Mouse (Mus musculus): ENCODE measurements at regions not wholly inside any gene's neighbourhood (a gene's known extent, or its start where the extent isn't known, plus 50 kb on each side); places are given as distances from the start of the nearest gene placed in this dataset.
A peak's percentile ranks its signal among the peaks of the same experiment; 100 is the strongest.

DNA sequence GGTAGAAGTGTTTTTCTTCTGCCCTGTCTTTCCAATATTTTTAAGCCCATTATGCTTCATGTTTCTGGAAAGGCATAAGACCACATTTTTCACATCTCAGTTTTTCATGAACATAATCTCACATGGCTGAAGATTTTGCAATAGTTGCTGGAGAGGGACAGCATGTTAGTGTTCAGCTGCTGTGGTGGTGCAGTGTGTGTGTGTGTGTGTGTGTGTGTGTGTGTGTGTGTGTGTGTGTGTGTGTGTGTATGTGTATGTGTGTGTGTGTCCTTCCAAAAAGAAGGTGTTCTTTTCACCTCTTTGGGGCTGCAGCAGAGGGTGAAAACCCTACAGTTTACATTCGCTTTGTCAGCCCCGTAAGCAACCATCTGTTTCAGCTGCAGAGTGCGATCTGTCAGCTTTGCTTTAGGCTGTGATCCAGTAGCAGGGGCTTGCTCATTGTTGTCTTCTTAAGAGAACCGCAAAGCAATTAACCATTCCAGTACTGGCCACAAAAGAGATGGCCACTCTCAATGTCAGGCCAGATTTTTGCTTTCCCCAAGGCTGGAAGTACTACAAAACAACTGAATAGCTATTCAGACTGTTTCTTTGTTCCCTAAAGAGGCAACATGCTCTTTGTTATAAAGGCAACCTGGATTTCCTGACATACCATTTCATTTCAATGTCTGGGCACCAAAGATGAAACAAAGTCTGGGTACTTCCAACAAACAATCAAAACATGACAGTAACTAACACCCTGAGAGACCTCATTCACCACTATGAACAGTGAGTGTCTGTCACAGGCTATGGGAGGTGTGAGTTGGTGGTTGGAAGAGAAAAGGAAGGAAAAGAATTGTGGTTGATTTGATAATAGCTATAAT lies 520.2 kb upstream of the Cited2 start:
- H3K9ac ChIP-seq (ENCODE audit: low read depth, poor library complexity, severe bottlenecking): no peak overlapping the region
- H3K4me1 ChIP-seq (ENCODE audit: control insufficient read depth, insufficient read depth, low read length): no peaks in the 10 kb centered on the region
- H3K27ac ChIP-seq (ENCODE audit: insufficient read depth, low read length): peak overlapping the region; percentile 51; the same call in 1 of the 2 replicates
- no peak overlapping the region for H3K4me3 ChIP-seq (ENCODE audit: low read depth, low read length)
- no peaks in the 10 kb centered on the region for H3K36me3 ChIP-seq (ENCODE audit: control insufficient read depth, insufficient read depth, low read length, poor library complexity, severe bottlenecking)
- TF ChIP-seq EP300 (IDR thresholded peaks at IDR 0.05; ENCODE audit: insufficient read depth, low read depth, low read length) (peak; percentile 61), CTCF (IDR thresholded peaks at IDR 0.05; ENCODE audit: low read depth, low read length) (no peak)
- H3K9me3 ChIP-seq (replicated peaks; ENCODE audit: control insufficient read depth, insufficient read depth, low read length, poor library complexity, severe bottlenecking): no peaks in the 10 kb centered on the region
- no peaks in the 10 kb centered on the region for H3K27me3 ChIP-seq (ENCODE audit: control insufficient read depth, insufficient read depth, low read length, poor library complexity, severe bottlenecking)

- no peaks in the 10 kb centered on the region for H3K4me1 ChIP-seq (ENCODE audit: control insufficient read depth, insufficient read depth, low read length)
- no peaks in the 10 kb centered on the region for H3K27me3 ChIP-seq (ENCODE audit: control insufficient read depth, insufficient read depth, low read length, poor library complexity, severe bottlenecking)
- H3K9ac ChIP-seq (ENCODE audit: low read depth, poor library complexity, severe bottlenecking): no peak overlapping the region
- TF ChIP-seq EP300 (IDR thresholded peaks at IDR 0.05; ENCODE audit: insufficient read depth, low read depth, low read length): no peak
- no peak for TF ChIP-seq POLR2A (IDR thresholded peaks at IDR 0.05; ENCODE audit: insufficient read depth, low read length)
- TF ChIP-seq CTCF (IDR thresholded peaks at IDR 0.05; ENCODE audit: low read depth, low read length): no peak
- no peaks in the 10 kb centered on the region for H3K9me3 ChIP-seq (replicated peaks; ENCODE audit: control insufficient read depth, insufficient read depth, low read length, poor library complexity, severe bottlenecking)
- 0 out of 2 replicates have a peak overlapping the region, but pooled peaks have one; percentile 28 for H3K27ac ChIP-seq (ENCODE audit: insufficient read depth, low read length)
- no peak overlapping the region for H3K4me3 ChIP-seq (ENCODE audit: low read depth, low read length)
- H3K36me3 ChIP-seq (ENCODE audit: control insufficient read depth, insufficient read depth, low read length, poor library complexity, severe bottlenecking): no peaks in the 10 kb centered on the region
These were observed 519.5 kb upstream of the Cited2 start for GRCm38 (mm10) chr10:17203416-17204110.

DNA sequence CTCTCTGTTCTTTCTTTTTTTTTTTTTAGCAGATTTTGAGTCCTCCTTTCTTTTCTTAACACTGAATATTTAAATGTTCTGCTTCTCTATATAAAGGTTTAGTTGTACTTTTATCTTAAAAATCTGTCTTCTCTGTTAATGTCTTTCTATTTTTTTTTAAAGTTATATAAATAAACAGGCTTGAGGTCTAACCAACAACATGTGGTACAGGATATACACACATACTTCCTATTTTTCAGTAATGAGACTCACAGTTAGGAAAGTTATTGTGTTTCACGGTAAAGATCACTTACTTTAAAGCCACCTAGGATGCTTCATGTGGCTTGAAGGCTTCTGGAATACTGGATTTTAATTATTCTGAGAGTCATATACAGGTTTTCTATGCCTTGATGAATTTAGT lies 518.9 kb upstream of the Cited2 start:
- Histone ChIP-seq H3K9me3 (replicated peaks; ENCODE audit: control insufficient read depth, insufficient read depth, low read length, poor library complexity, severe bottlenecking) (no peaks in the 10 kb centered on the region), H3K27ac (ENCODE audit: insufficient read depth, low read length) (no peak overlapping the region), H3K27me3 (ENCODE audit: control insufficient read depth, insufficient read depth, low read length, poor library complexity, severe bottlenecking) (no peaks in the 10 kb centered on the region), H3K9ac (ENCODE audit: low read depth, poor library complexity, severe bottlenecking) (no peak overlapping the region), H3K4me3 (ENCODE audit: low read depth, low read length) (no peak overlapping the region), H3K36me3 (ENCODE audit: control insufficient read depth, insufficient read depth, low read length, poor library complexity, severe bottlenecking) (no peaks in the 10 kb centered on the region), H3K4me1 (ENCODE audit: control insufficient read depth, insufficient read depth, low read length) (no peaks in the 10 kb centered on the region)
- TF ChIP-seq POLR2A (IDR thresholded peaks at IDR 0.05; ENCODE audit: insufficient read depth, low read length) (no peak), CTCF (IDR thresholded peaks at IDR 0.05; ENCODE audit: low read depth, low read length) (no peak), EP300 (IDR thresholded peaks at IDR 0.05; ENCODE audit: insufficient read depth, low read depth, low read length) (no peak)

GRCm38 (mm10) chr10:17212551-17213309 lies 510.3 kb upstream of the Cited2 start:
- Histone ChIP-seq H3K9ac (ENCODE audit: low read depth, poor library complexity, severe bottlenecking) (no peak overlapping the region; the same call in 1 of the 2 replicates), H3K4me1 (ENCODE audit: control insufficient read depth, insufficient read depth, low read length) (no peaks in the 10 kb centered on the region), H3K27me3 (ENCODE audit: control insufficient read depth, insufficient read depth, low read length, poor library complexity, severe bottlenecking) (no peaks in the 10 kb centered on the region; the same call in 1 of the 2 replicates), H3K27ac (ENCODE audit: insufficient read depth, low read length) (no peak overlapping the region), H3K4me3 (ENCODE audit: low read depth, low read length) (no peak overlapping the region), H3K36me3 (ENCODE audit: control insufficient read depth, insufficient read depth, low read length, poor library complexity, severe bottlenecking) (no peaks in the 10 kb centered on the region), H3K9me3 (replicated peaks; ENCODE audit: control insufficient read depth, insufficient read depth, low read length, poor library complexity, severe bottlenecking) (no peaks in the 10 kb centered on the region; the same call in 1 of the 2 replicates)
- TF ChIP-seq POLR2A (IDR thresholded peaks at IDR 0.05; ENCODE audit: insufficient read depth, low read length) (no peak), CTCF (IDR thresholded peaks at IDR 0.05; ENCODE audit: low read depth, low read length) (no peak), EP300 (IDR thresholded peaks at IDR 0.05; ENCODE audit: insufficient read depth, low read depth, low read length) (no peak)

DNA sequence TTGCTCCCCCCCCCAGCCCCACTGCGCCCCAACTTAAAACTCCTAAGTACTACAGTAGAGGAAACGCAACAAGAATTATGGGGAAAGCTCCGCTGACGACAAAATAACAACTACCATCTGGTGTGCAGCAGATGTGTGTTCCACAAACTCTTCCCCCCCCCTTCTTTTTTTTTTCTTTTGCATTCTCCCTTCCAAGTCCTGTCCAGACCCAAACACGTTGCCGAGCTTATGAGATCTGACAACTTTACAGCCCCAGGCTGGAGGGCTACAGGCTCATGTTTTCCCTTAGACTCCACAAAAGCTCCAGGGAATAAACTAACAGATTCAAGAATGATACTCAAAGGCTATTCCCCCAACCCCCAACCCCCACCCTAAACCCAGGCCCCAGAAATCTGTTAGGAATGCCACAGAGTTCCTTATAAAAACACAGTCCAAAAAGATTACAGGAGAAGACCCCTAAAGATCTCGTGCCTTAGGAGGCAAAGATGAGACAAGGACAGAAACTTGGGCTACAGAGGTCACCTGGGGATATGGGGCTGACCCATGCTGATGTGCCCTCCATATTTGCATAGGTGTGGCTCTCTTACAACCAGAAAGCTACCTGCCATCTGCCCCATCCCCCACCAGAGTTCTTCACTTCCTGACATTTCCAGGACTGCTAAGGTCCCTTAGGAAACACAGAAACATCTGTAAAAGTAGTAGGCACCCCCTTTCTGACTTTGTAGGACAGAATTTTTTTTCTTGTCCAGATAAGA lies 509.5 kb upstream of the Cited2 start:
- TF ChIP-seq EP300 (IDR thresholded peaks at IDR 0.05; ENCODE audit: insufficient read depth, low read depth, low read length) (peak; percentile 83; the same call in 1 of the 2 replicates), POLR2A (IDR thresholded peaks at IDR 0.05; ENCODE audit: insufficient read depth, low read length) (no peak)
- H3K27ac ChIP-seq (ENCODE audit: insufficient read depth, low read length): no peak overlapping the region
- H3K36me3 ChIP-seq (ENCODE audit: control insufficient read depth, insufficient read depth, low read length, poor library complexity, severe bottlenecking): no peaks in the 10 kb centered on the region
- H3K9ac ChIP-seq (ENCODE audit: low read depth, poor library complexity, severe bottlenecking): no peak overlapping the region; the same call in 1 of the 2 replicates
- H3K27me3 ChIP-seq (ENCODE audit: control insufficient read depth, insufficient read depth, low read length, poor library complexity, severe bottlenecking): no peaks in the 10 kb centered on the region; the same call in 1 of the 2 replicates
- no peaks in the 10 kb centered on the region; the same call in 1 of the 2 replicates for H3K9me3 ChIP-seq (replicated peaks; ENCODE audit: control insufficient read depth, insufficient read depth, low read length, poor library complexity, severe bottlenecking)
- no peaks in the 10 kb centered on the region for H3K4me1 ChIP-seq (ENCODE audit: control insufficient read depth, insufficient read depth, low read length)
- H3K4me3 ChIP-seq (ENCODE audit: low read depth, low read length): no peak overlapping the region

Measured in ES-Bruce4 (cell line).